Mouse (Mus musculus) ES-E14 (cell line): ENCODE measurements around the gene Rab42. TPM values are rescaled to one million over a fixed set of nuclear protein-coding genes. Genes with fewer than 3 reads are reported as not detected.
A peak's percentile ranks its signal among the peaks of the same experiment; 100 is the strongest.

ENCODE experiments used
- DNase-seq: peaks from one replicate; pipeline ENCODE4 v3.0.0-alpha.2; 2013; ENCODE audit warnings: low read depth, low spot score
- H3K27ac ChIP-seq: 2 replicates; pipeline ENCODE4 v1.5.1; 2012; ENCODE audit warnings: low read depth, mild to moderate bottlenecking, low read length, moderate library complexity, mixed read lengths; ENCODE audit not compliant: poor library complexity, insufficient read depth, severe bottlenecking
- H3K36me3 ChIP-seq: 2 replicates; pipeline ENCODE4 v1.6.1; 2012; ENCODE audit warnings: mild to moderate bottlenecking, low read length, moderate library complexity, mixed read lengths; ENCODE audit not compliant: control insufficient read depth, poor library complexity, insufficient read depth, severe bottlenecking
- H3K4me1 ChIP-seq, 2 experiments: fragments of 150-350 bp in 1 of 2; sonication (generic) in 1 of 2; 2 replicates each; pipeline ENCODE4 v1.6.1; 2012; ENCODE audit warnings: low read length in 2 of 2, mild to moderate bottlenecking in 1 of 2, mixed read lengths in 1 of 2; ENCODE audit not compliant: control insufficient read depth in 2 of 2, insufficient read depth in 2 of 2, poor library complexity in 1 of 2
- H3K4me3 ChIP-seq, 2 experiments: fragments of 150-350 bp in 1 of 2; sonication (generic) in 1 of 2; 2 replicates each; pipeline ENCODE4 v1.5.1; 2012; ENCODE audit warnings: low read length in 2 of 2, low read depth in 1 of 2, mild to moderate bottlenecking in 1 of 2, mixed read lengths in 1 of 2; ENCODE audit not compliant: insufficient read depth in 1 of 2, poor library complexity in 1 of 2, severe bottlenecking in 1 of 2
- H3K9ac ChIP-seq: 2 replicates; pipeline ENCODE4 v1.6.1; 2012; ENCODE audit warnings: low read depth, mild to moderate bottlenecking, low read length, mixed read lengths; ENCODE audit not compliant: poor library complexity, insufficient read depth, severe bottlenecking
- H3K9me3 ChIP-seq: fragments of 150-350 bp; sonication (generic); 2 replicates; pipeline ENCODE4 v1.6.1; 2012; ENCODE audit warnings: low read depth, mild to moderate bottlenecking, low read length; ENCODE audit not compliant: control insufficient read depth, insufficient read depth
- CHD2 ChIP-seq: IDR thresholded peaks from 2 replicates; pipeline ENCODE4 v1.6.1; 2014; ENCODE audit warnings: mild to moderate bottlenecking, low read depth, low read length, inconsistent platforms
- HCFC1 ChIP-seq: IDR thresholded peaks from 2 replicates; pipeline ENCODE4 v1.6.1; 2012; ENCODE audit warnings: low read length, inconsistent platforms, borderline replicate concordance; ENCODE audit not compliant: insufficient read depth
- MAFK ChIP-seq: IDR thresholded peaks from 2 replicates; pipeline ENCODE4 v1.6.1; 2014; ENCODE audit warnings: mild to moderate bottlenecking, low read depth, low read length, inconsistent platforms; ENCODE audit not compliant: insufficient read depth
- ZC3H11A ChIP-seq: IDR thresholded peaks from 2 replicates; pipeline ENCODE4 v1.6.1; 2012; ENCODE audit warnings: low read depth, mild to moderate bottlenecking, inconsistent platforms, low read length, borderline replicate concordance
- ZNF384 ChIP-seq: IDR thresholded peaks from 2 replicates; pipeline ENCODE4 v1.6.1; 2012; ENCODE audit warnings: low read depth, low read length, inconsistent platforms
- in situ Hi-C, 2 experiments: fragments of 600-800 bp; cut with MboI; formaldehyde crosslinking; loops; one replicate each; pipeline ENCODE4 v1.15.1; 2025; ENCODE audit warnings: low sequenced_read_pairs in 2 of 2, inconsistent platforms in 1 of 2; ENCODE audit not compliant: unreplicated experiment in 2 of 2
- total RNA-seq: library from RNA; depleted of rRNA; stranded (reverse); fragments of 300-350 nt; gene quantifications from 2 replicates; pipeline ENCODE4 v1.2.3, GENCODE M21; 2012

Gene Rab42
- total RNA-seq, 1 experiment, result 1.1 TPM

DNA sequence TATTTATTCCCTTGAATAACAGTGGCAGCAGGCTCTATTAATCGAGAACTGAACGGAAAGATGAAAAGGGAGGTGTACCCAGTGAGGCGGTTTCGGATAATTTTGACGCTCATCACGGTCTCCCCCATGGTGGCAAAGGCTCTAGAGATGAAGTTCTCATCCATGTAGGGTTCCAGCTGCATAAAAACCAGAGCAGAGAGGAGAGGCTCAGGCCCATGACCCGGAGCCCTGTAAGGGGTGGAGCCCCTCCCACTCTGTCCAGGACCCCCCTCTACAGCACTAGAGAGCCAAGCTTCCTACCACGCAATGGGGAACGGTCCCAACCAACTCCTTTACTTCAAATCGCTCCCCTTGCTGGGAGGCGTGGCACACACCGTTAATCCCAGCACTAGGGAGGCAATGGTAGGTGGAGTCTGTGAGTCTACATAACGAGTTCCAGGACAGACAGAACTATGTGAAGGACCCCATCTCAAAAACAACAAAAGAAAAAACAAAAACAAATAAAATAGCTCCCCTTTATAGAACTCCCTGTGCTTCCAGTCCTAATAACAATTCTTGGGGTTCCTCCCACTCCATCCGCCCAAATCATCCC is 25.3 kb upstream of the Rab42 start:
- no peak for TF ChIP-seq MAFK
- TF ChIP-seq CHD2, result no peak
- no peak for TF ChIP-seq HCFC1
- no peak for TF ChIP-seq ZC3H11A
- no peak for TF ChIP-seq ZNF384
- Histone ChIP-seq H3K4me3 (peak overlapping the region; percentile 88 to 99), H3K36me3 (peaks cover 28% of the 10 kb centered on the region), H3K27ac (0 out of 2 replicates have a peak overlapping the region, but pooled peaks have one; percentile 83), H3K4me1 (peaks cover 2 to 3% of the 10 kb centered on the region in 2 experiments; a peak in 2 of 4 replicates), H3K9ac (peak overlapping the region; percentile 98), H3K9me3 (no peaks in the 10 kb centered on the region)
- no peak for DNase-seq
- in situ Hi-C loops, result no loop called here

DNA sequence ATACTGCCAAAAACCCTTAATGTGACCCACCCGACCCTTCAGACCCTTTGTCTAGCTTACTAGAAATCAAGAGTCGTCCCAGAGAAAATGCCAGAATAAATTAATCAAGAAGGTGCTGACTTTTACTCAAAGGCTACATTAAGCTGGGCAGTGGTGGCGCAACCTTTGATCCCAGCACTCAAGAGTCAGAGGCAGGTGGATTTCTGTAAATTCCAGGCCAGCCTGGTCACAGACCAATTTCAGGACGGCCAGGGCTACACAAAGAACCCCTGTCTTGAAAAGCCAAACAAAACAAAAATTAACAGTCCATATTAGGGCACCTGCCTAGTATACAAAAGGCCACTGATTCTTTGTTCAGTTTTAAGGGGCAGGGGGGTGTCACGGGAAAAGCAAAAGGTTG is 23.3 kb upstream of the Rab42 start:
- Histone ChIP-seq H3K9me3 (no peaks in the 10 kb centered on the region), H3K4me3 (no peak overlapping the region), H3K4me1 (peaks cover 2 to 3% of the 10 kb centered on the region in 2 experiments; a peak in 2 of 4 replicates), H3K9ac (no peak overlapping the region), H3K27ac (no peak overlapping the region), H3K36me3 (peaks cover 25% of the 10 kb centered on the region; the same call in 1 of the 2 replicates)
- no peak for DNase-seq
- TF ChIP-seq ZC3H11A (no peak), ZNF384 (no peak), HCFC1 (no peak), MAFK (no peak), CHD2 (no peak)
- in situ Hi-C loops, result no loop called here

DNA sequence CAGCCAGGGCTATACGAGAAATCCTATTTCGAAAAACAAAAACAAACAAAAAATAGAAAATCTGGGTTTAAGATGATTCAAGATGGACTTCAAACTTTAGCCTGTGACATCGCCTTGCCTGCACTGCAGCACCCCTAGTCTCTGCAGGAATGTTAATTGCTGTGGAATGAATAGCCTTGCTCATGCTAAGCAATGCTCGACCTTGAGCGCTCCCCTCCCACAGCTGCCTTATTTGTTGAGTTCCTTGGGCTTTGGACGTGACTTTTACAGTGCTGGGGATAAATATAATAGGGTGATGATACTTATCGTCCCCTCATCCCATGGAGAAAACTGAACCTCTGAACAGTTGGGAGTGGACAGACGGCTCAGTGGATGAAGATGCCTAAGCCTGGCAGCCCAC is 12.5 kb upstream of the Rab42 start:
- Histone ChIP-seq H3K36me3 (peaks cover 27% of the 10 kb centered on the region), H3K9me3 (no peaks in the 10 kb centered on the region), H3K4me3 (no peak overlapping the region), H3K9ac (no peak overlapping the region), H3K27ac (no peak overlapping the region; the same call in 1 of the 2 replicates), H3K4me1 (peaks cover 7 to 14% of the 10 kb centered on the region in 2 experiments; a peak in 3 of 4 replicates)
- TF ChIP-seq CHD2 (peak; percentile 80), ZNF384 (0 out of 2 replicates have a peak, but pooled peaks have one; percentile 5), ZC3H11A (no peak), MAFK (no peak)
- DNase-seq, result no peak
- in situ Hi-C loops, result no loop called here

DNA sequence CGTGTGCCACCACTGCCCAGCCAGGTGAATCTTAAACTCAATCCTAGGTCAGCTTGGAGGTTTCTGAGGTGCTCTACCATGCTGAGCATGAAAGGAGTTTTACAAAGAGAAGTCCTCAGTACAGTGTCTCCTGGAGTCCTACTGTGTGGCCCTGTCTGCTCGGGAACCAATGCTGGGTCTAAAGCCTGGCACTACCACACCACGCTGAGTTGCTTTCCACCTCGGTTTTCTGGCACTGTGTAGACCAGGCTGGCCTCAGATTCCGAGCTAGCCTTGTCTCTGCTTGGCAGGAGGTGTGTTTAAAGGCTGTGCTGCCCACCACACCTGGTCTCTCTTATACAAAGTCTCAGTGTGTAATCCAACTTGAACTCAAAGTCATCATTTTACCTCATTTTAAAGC is 9.4 kb upstream of the Rab42 start:
- TF ChIP-seq CHD2 (no peak), ZNF384 (no peak), HCFC1 (no peak), ZC3H11A (no peak), MAFK (no peak)
- peaks cover 36% of the 10 kb centered on the region for H3K36me3 ChIP-seq
- H3K9ac ChIP-seq, result no peak overlapping the region
- H3K4me1 ChIP-seq, result peaks cover 7 to 14% of the 10 kb centered on the region in 2 experiments; a peak in 3 of 4 replicates
- no peak overlapping the region for H3K27ac ChIP-seq
- in situ Hi-C loops, result no loop called here
- no peak overlapping the region for H3K4me3 ChIP-seq
- H3K9me3 ChIP-seq, result no peaks in the 10 kb centered on the region
- DNase-seq, result no peak

DNA sequence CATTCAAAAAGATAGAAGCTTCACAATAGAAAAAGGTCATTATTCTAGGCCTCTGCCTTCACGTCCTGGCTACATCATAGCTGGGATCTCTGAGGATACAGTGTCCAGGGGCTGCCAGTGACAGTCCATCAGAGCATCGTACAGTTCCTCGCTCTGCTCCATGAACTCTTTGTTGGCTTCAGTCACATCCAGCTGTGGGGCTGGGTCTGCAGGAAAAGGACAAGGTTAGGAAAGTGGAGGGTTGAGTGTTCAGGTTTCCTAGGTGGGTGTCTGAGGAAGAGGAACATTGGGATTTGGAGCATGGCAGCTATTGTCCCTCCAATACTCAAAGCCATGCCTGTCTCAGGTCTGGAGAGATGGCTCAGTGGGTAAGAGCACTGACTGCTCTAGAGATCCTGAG is 8.6 kb upstream of the Rab42 start:
- Histone ChIP-seq H3K9me3 (no peaks in the 10 kb centered on the region), H3K27ac (no peak overlapping the region), H3K4me3 (no peak overlapping the region), H3K36me3 (peaks cover 36% of the 10 kb centered on the region), H3K4me1 (peaks cover 5 to 13% of the 10 kb centered on the region in 2 experiments; a peak in 3 of 4 replicates), H3K9ac (no peak overlapping the region)
- DNase-seq, result no peak
- 0 out of 2 replicates have a peak, but pooled peaks have one; percentile 42 for TF ChIP-seq CHD2
- no peak for TF ChIP-seq ZC3H11A
- in situ Hi-C loops, result no loop called here
